Mouse (Mus musculus): Measurements from ENCODE around the gene Srebf1. TPM values are rescaled to one million over a fixed set of nuclear protein-coding genes. Genes with fewer than 3 reads are reported as not detected.

The Srebf1 gene
- total RNA-seq, 2 experiments from 2014 or later: 47.1 to 56.2 TPM

DNA sequence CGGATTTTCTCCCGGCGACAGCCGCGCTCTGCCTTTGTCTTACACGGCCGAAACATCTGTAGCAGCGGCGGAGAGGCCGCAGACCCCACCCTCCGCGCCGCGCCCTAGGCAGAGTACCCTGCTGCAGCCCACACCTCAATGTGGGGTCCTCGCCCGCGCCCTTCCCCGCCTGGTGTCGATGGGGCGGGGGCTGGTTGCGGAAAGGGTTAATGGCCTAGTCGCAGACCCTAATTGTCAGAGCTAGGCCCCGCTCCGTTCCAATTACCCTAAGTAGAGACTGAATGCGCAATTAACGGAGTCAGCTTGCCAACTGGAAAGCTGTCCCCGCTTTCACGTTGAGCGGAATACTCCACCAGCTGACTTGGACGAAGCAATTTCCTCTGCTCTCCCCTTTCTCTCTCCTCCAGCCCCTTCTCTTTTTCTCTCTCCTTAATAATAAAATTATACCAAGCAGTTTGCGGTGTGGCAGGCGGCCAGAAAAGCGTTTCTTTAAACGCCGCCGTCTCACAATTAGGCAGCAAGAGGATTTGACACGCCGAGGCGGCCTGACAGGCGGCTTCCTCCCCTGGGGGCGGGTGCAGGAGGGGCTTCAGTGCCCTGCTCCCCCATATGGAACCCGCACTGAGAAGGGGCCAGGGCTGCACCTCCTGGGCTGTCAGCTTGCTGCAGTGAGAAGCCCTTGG, 45.3 kb downstream of the Srebf1 start:
- peak; percentile 68 to 75 for DNase-seq

DNA sequence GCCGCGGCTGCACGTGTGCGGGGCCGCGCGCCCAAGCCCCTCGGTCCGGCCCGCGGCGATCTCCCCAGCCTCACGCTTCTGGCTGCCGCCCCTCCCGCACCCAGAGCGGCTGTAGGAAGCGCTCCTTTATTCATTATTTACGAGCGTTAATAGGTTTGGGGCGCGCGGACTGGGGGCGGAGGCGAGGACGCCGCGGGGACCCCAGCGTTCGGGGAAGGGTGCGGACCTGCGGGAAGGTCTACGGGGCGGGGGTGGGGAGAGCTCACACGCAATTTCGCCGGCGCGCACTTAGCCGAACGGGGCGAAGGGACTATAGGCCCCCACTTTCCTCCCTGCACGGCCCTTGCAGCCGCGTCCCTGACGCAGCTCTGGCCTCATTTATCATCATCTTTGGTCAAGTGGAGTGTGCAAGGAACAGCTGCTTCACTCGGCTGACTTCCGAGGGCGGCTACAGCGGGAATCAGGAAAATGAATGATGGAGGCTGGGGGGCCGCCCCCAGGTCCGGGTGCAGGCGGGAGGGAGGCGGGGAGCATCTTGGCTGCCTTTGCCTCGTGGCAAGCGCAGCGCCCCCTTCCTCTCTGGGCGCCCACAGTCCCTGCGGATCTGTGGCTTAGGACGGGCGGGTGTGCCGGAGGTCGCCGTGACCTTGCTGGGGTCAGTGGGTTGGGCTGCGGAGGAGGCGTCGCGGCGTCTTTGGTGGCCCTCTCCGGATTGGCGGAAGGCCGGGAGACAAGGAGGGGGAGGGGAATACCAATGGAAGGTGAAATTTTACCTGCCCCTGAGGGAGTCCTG, 46.0 kb downstream of the Srebf1 start:
- peak in 1 of 2 experiments; percentile 76 for DNase-seq

DNA sequence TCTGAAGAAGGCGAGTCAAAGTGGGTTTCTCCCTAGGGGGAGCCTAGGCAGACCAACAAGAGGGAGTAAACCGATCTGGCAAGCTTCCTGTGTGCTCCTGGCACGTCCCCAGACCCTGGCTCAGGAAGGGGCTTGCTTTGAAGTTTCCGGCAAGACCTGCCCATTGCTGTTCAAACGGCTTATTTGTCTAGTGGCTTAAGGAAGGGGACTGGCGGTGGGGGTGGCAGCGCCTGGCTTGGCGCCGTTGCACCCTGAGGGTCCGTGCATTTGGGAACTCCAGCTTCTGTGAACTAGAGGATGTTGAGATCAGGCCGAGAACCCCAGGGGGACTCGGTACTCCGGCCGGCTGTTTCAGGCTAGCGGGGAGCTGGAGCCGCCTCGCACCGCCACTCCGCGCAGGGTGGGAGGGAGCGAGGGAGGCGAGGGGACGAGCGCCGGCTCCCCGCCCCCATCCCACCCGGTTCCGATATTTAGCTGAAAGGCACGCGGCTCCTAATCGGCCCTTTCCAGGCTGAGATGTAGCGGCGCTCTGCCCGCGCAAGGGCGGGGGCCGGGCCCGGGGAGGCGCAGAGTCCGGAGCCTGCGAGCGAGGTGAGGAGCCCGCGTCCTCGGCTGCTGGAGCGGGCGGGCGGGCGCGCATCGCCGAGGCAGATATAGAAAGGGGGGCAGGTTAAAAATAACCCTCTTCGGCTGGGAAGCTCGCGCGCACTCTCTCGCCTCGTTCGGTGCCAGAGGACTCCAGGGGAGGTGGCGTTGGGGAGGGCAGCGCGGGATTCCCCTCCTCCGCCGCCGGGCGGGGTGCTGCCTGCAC, 46.8 kb downstream of the Srebf1 start:
- peak; percentile 73 to 78 for DNase-seq

DNA sequence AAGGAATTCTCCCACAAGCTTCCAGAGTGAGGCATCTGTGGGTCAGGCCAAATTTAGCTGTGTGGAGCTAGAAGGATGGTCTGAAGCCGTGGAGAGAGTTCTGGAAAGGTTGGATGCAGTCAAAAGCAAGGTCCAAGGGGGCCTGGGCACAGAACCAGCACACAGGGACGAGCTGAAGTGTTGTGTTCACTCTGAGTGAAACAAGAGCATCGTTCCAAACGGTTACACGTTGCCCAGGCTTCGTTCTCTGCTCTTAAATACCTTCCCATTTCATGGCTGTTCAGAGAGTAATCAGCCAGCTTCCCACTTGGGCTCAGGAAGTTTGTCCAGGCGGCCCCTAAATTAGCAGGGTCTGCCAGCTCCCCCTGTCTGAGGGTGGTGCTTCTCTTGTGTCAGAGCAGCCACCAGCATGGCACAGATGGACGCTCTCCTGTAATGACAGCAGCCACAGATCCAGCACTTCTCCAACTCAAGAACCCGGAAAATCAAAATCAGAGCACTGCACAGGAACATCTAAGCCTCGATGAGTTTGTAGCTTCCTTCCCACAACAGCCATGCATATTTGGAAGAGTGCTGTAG, 48.7 kb downstream of the Srebf1 start:
- no peak for DNase-seq

DNA sequence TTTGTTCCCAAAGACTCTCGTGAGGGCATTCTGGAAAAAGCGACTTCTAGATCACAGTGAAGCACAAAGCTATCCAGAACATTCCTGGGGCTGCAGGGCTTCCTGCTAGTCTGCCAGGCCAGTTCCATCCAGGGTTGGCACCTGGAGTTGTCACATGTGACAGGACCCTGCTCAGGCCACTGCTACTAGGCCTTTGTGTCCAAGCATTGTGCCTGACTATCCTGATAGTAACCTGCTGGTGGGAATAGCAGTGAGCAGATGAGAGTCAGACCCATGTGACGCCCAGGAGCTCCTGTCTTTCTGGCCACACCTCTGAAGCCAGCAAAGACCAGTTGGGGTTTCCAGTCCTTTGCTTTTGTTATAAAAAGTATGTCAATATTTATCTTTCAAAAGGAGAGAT, 50.3 kb downstream of the Srebf1 start:
- no peak for DNase-seq

DNA sequence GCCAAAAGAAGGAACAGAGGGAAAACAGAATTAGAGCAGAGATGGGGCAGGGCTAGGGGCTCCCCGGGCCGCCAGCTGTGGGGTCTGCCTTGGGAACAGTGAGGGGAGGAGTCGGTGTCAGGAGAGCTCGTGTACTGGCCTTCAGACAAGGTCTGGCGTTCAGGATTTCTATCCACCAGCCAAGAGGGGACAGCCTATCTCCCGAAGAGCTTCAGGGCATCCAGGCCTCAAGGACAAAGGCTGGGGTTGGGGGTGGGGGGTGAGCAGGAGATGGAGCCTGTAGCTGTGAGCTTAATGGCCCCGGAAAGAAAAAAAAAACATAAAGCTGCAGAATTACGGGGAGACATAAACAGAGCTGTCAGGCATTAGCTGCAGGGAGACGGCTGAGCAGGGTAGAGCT, 53.6 kb downstream of the Srebf1 start:
- DNase-seq: no peak

DNA sequence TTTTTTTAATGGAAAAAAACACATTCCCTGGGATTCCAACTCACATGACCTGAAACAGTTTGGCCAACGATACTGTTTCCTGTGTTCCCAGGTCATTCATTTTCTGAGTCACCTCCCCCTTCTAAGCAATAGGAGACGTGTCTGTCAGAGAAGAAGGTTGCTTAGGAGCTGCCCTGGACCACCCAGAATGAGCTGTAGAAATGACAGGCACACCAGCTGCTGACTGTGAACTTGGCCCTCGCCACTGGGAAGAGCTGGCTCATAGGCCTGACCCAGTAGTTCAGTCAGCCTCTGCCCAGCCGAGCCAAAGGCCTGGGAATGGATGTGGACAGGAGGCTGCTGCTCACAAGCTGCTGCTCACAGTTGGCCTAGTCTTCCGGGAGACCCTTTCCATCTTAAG, 57.3 kb downstream of the Srebf1 start:
- DNase-seq: no peak

DNA sequence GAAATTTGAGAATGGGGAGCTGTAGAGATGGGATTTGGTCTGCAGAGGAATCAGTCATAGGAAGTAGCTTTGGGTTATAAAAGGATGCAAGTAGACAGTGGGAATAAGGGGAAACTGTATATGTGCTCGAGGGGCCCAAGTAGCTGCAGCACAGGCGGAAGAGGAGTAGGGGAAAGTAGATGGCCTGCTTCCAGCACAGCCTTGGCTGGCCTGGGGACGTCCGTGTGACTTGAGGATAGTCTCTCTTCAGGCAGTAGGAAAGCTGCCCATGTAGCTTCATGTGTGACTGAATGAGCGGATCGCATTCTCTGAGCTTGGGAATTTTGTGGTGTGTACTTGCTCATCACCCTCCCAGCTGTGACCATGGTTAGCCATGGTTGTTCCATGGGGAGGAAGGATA, 57.9 kb downstream of the Srebf1 start:
- DNase-seq: no peak

DNA sequence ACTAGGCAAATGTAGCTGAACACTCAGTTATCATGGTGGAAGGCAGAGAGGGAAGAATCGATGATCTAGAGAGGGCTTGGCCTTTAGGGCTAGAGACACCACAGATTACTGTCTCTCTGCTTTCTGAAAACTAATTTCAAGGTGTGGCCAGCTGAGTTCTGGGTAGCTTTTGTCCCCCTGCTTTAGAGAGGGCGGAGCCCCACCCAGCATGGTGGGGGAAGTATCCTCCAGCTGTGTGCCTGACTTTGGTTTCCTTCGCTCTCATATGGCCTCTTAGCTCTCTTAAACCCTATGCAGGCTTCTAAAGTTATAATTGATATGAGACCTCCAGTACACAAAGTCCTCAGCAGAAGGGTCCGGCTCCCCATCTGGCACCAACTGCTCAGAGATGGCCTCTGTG, 59.0 kb downstream of the Srebf1 start:
- DNase-seq: no peak

DNA sequence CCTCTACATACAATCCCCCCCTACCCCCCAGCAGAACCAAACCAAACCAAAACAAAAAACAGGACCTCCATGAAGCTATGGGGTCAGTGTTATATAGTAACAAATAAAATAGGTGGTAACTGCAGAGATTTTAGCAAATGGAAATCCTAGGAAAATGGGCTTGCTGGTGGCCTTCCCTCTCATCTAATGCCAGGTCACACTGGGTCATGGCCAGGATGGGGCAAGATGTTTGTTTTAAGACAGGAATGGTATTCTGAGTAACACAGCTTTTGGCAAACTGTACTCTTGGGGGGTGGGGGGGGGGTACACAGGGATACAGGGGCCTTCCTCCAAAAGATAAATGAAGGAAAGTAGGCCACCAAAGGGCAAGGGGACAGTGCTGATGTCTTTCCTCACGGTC, 59.8 kb downstream of the Srebf1 start:
- no peak for DNase-seq

DNA sequence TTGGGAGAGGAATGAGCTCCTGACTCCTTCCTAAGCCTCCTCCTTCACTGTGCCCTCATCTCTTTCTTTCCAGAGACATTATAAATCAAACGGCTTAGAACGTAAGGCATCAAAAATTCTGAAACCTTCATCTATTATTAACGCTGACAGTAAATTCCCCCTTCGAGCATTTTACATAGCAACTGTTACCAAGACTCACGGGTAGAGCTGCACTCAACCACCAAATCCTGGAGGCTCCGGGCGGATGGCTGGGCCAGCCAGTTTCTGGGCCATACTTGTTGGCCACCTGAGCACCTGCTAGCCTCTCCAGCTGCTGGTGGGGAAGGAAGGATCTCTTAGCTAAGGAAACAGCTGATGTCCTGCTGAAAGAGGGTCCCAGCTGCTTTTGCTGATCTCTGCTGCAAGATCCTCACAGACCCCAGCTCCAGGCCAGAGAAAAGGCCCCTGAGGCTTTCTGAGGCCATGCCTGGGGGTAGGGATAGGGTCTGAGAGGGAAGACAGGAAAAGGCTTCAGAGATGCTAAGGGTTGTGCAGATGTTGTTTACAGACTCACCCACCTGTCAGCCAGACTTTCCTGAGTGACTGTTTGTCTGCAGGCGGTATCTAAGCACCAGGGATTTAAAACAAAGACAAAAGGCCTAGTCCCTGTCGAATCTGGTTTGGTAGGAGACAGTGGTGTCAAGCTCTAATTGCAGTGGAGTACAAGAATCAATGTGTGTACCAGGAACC, 61.1 kb downstream of the Srebf1 start:
- no peak for DNase-seq

DNA sequence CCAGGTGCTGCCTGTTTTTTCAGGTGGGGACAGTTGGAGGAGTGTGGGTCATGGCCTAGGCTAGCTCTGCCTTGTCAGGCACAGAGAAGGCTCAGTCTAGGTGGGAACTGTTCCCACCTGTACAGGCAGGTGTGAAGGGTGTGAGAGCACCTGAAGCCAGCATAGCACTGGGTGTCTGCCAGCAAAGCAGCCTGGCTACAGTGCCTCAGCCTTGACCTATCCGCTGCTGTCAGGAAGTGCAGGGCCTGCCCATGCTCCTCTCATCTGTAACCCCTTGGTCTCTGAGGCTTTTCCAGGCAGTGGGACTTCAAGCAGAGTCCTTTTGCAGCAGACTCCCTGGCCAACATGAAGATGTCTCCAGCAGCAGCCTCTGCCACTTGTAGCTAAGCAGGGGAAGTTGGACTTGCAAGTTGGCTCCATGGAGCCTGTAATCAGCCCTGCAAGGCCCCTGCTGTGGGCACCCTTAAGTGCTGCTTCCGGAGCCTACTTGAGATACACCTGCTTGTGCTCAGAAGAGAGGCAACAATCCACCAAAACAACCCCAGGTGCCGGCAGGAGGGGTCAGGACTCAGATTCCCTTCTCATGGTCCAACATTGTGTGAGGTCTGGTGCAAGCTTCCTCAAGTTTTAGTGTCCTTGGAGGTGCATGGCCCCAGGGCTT, 61.8 kb downstream of the Srebf1 start:
- no peak for DNase-seq

DNA sequence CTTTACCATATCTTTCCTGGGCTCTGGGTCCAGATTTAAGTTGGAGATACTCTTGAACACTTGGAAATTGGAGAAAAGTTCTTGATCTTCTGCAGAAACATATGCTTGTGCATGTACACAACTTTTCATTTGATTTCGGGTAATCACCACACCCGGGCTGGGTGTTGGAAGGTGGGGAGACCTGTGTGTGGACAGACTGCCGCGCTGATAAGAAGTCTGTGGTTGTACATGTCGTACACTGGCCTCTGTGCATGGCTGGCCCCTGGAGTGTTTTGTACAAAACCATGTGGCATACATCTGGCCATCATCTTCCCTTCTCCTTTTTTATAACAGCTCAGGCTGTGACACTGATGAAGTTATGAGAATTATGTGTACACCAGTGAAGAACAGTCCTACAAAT, 62.4 kb downstream of the Srebf1 start:
- DNase-seq: no peak

DNA sequence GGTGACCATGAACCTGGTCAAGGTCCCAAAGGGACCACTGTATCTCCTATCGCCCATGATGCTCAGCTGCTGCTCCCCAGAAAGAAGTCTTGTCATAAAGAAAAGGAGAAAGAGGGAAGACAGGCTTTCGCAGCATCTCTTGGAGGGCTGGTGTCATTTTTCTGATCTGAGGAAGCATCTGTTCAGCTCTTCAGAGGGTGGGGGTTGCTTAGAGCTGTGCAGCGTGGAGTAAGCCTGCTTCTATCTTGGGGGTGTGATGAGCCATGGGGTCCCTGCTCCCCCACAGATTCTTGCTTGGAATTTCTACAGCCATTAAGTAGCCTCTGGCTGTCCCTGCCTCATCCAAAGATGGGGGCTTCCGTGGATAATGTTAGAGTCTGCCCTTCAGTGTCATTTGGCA, 64.1 kb downstream of the Srebf1 start:
- no peak for DNase-seq

DNA sequence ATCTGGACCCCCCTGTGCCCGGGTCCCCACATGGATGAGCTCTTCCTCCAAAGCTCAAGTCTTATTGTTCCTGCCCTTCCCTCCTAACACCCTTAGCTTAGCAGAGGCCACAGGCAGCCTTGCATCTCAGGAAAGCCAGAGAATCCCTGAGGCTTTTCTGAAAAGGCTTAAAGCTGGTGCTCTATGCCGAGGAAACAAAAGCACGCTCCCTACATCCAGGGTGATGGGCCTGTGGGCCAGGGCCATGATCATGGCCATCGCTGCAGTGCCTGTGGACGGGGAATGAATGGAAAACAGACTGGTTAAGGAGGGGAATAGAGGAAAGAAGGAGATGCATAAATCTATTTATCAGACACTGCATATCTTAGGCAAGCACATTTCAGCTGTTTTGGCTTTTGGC, 66.7 kb downstream of the Srebf1 start:
- DNase-seq: no peak

DNA sequence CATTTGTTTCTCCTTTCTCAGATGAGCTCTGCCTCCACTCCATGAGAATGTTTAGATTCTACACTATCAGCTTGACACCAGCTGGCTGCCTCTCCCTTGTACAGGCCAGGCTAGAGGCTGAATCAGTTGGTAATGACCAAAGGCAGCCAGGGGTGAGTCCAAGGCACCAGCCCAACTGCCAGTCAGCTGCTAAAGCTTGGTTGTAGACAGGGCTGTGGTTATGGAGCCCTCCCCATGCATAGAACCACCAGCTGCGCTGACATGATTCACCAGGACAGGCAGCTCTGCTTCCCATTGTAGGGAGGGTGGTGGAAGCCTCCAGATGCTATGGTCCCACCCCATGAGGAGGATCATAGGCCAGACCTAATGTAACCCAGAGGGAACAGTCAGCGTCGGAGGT, 68.4 kb downstream of the Srebf1 start:
- no peak for DNase-seq

DNA sequence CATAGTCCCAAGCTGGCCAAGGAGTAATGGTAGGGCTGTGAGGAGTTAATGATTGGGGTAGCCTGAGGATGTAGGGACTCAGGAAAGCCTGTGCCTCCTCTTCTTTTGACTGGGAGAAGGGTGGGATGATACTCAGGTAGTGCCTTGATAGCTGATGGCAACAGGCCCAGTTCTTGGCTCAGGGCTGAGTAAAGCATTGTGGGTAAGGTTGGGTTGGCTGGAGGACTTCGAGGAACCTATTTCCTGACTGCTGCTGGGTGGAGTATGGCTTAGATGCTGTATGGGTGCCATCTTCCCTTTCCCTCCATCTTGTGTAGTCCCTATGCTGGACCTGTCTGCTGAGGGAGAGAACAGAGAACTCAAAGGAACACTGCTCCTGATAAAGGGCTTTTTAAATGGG, 70.0 kb downstream of the Srebf1 start:
- DNase-seq: no peak

DNA sequence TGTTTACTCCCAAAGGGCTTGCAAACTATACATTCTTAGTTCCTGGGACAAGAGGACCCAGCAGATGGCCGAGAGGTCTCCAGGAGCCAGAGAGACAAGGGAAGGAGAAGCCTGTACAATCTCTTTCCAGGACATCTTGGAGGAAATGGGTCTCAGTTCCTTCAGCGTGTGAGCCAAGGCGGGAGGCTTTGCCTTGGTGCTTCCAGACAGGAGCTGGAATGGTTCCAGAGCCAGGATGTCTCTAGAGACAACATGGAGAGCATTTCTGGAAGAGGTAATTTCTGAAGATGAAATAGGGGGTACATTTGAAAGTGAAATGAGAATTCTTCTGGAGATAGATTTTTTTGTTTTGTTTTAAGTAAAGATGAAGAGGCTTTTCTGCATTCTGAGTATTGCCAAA, 71.7 kb downstream of the Srebf1 start:
- no peak for DNase-seq

Data from layer of hippocampus, postnatal 36 days (tissue).